Mouse (Mus musculus) bone marrow macrophage, adult 2 months (primary cell): ENCODE results near the gene Pltp.

Source experiments
- CTCF ChIP-seq: IDR thresholded peaks from 2 replicates; pipeline ENCODE4 v1.5.1; 2012; ENCODE audit warnings: low read depth, mild to moderate bottlenecking, low read length, moderate library complexity
- POLR2A ChIP-seq: IDR thresholded peaks from 2 replicates; pipeline ENCODE4 v1.6.1; 2012; ENCODE audit warnings: mild to moderate bottlenecking, low read depth, low read length, borderline replicate concordance

GRCm38 (mm10) chr2:164835164-164835563 lies 22.3 kb downstream of the Pltp start:
- TF ChIP-seq POLR2A (no peak), CTCF (no peak)
